Mouse (Mus musculus) lung, postnatal 0 days (tissue): ENCODE data around the gene Itgb2. TPM values are rescaled to one million over a fixed set of nuclear protein-coding genes. Genes with fewer than 3 reads are reported as not detected.

Source experiments
- ATAC-seq: fragments of 200-750 bp; cut with Nextera tagmentation; 2 replicates; pipeline ENCODE4 v1.8.0; 2017; ENCODE audit warnings: moderate library complexity
- DNase-seq: peaks from one replicate; pipeline ENCODE4 v3.0.0-alpha.2; 2016; ENCODE audit warnings: low spot score
- H3K27ac ChIP-seq: fragments of 300-500 bp; sonication (generic); 2 replicates; pipeline ENCODE4 v1.5.1; 2014; ENCODE audit warnings: antibody characterized with exemption, mild to moderate bottlenecking, low read length, mixed read lengths
- H3K27me3 ChIP-seq: fragments of 300-500 bp; sonication (generic); replicated peaks from 2 replicates; pipeline ENCODE4 v1.6.1; 2014; ENCODE audit warnings: low read length, mixed read lengths; ENCODE audit not compliant: insufficient read depth
- H3K36me3 ChIP-seq: fragments of 300-500 bp; sonication (generic); 2 replicates; pipeline ENCODE4 v1.6.1; 2014; ENCODE audit warnings: low read length, mixed read lengths; ENCODE audit not compliant: insufficient read depth
- H3K4me1 ChIP-seq: fragments of 300-500 bp; sonication (generic); 2 replicates; pipeline ENCODE4 v1.6.1; 2014; ENCODE audit warnings: antibody characterized with exemption, low read depth, low read length, mixed read lengths; ENCODE audit not compliant: insufficient read depth
- H3K4me2 ChIP-seq: fragments of 300-500 bp; sonication (generic); replicated peaks from 2 replicates; pipeline ENCODE4 v1.6.1; 2014; ENCODE audit warnings: low read depth, mild to moderate bottlenecking, low read length, moderate library complexity, mixed read lengths
- H3K4me3 ChIP-seq: fragments of 300-500 bp; sonication (generic); 2 replicates; pipeline ENCODE4 v1.5.1; 2014; ENCODE audit warnings: low read depth, low read length
- H3K9ac ChIP-seq: fragments of 300-500 bp; sonication (generic); replicated peaks from 2 replicates; pipeline ENCODE4 v1.6.1; 2014; ENCODE audit warnings: low read depth, mild to moderate bottlenecking
- H3K9me3 ChIP-seq: fragments of 300-500 bp; sonication (generic); 2 replicates; pipeline ENCODE4 v1.6.1; 2016; ENCODE audit warnings: low read length, mixed read lengths
- CTCF ChIP-seq: IDR thresholded peaks from 2 replicates; pipeline ENCODE4 v1.5.1; 2016; ENCODE audit warnings: antibody characterized with exemption, mild to moderate bottlenecking
- EP300 ChIP-seq: IDR thresholded peaks from 2 replicates; pipeline ENCODE4 v1.6.1; 2016; ENCODE audit warnings: antibody characterized with exemption, mild to moderate bottlenecking, control low read depth
- WGBS: fragments of 180-500 bp; shearing (Covaris S2); extraction: QIAGEN DNeasy Blood & Tissue Kit; methylation state at CpG from one replicate; pipeline ENCODE4 v1.1.7; 2014; 5-methylcytosine and 5-hydroxymethylcytosine counted together
- polyA plus RNA-seq: library from polyadenylated mRNA; unstranded; fragments of >200 nt; fragmentation: Nextera tagmentation; extraction: Ambion mirVana; gene quantifications from 2 replicates; pipeline ENCODE4 v1.2.1, GENCODE M21; 2015

Itgb2 gene
- polyA plus RNA-seq, 1 experiment from 2014 or later: 19.1 TPM

DNA sequence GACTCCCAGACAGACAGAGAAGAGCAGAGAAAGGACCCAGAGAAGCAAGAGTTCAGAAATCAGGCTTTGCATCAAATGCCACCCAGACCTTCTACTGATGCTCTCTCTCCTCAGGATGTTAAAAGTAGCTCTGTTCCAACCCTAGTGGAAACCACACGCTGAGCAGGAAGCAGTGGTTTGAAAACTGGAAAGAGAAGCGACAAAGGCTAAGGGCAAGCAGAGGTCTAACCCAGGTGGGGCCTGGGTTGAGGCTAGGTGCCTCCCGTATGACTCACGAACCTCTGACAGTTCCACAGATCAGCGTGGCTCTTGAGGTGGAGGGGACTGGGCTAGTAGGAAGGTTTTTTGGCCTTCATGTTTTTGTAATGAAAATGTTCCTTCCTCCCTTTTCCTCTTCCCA, 9.6 kb upstream of the Itgb2 start:
- H3K36me3 ChIP-seq: no peaks in the 10 kb centered on the region
- DNase-seq: no peak
- WGBS: 77% methylated on average over 5 of the region's 5 CpGs
- no peak overlapping the region for H3K9ac ChIP-seq
- no peak for ATAC-seq
- H3K27ac ChIP-seq: no peak overlapping the region
- no peak overlapping the region for H3K4me2 ChIP-seq
- TF ChIP-seq CTCF (no peak), EP300 (no peak)
- no peaks in the 10 kb centered on the region for H3K27me3 ChIP-seq
- H3K4me3 ChIP-seq: no peak overlapping the region
- no peaks in the 10 kb centered on the region for H3K9me3 ChIP-seq
- no peaks in the 10 kb centered on the region for H3K4me1 ChIP-seq

DNA sequence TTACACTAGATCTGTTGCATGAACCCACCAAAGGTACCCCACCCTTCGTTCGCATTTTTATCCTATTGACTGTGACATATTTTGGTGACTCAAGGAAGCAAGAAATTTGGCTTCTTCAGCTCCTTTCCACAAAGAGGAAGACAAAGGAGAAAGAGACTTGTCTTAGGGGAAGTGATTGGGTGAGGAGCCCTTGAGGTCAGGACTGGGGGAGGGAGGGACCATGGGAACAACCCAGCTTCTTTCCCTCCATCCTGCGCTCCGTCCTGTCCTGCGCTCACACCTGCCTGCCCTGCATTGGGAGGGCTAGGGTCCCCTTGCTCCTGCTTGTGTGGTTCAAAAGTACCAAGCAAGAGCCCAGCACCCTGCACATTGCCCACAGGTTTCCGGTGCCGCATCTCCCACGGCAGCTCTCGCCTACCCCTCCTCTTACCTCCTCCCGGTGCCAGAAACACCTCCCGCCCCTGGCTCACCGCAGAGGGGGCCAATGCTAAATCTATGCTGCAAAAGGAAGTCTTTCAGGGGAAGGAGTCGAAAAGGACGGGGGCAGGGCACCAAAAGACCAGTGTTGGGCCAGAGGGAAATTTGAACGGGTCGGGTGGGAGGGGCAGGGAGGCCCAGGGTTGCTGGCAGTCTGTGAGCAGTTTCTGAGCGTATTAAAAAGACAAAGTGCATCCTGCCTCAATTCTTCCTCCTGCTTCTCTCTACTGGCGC, 7.9 kb upstream of the Itgb2 start:
- Histone ChIP-seq H3K4me1 (no peaks in the 10 kb centered on the region), H3K36me3 (no peaks in the 10 kb centered on the region), H3K4me3 (no peak overlapping the region), H3K4me2 (peak overlapping the region; percentile 33), H3K9ac (no peak overlapping the region), H3K9me3 (no peaks in the 10 kb centered on the region), H3K27me3 (no peaks in the 10 kb centered on the region), H3K27ac (no peak overlapping the region)
- ATAC-seq (peak; percentile 33; the same call in 1 of the 2 replicates), DNase-seq (peak; percentile 21)
- TF ChIP-seq EP300: no peak
- WGBS: 14% methylated on average over 18 of the region's 18 CpGs

DNA sequence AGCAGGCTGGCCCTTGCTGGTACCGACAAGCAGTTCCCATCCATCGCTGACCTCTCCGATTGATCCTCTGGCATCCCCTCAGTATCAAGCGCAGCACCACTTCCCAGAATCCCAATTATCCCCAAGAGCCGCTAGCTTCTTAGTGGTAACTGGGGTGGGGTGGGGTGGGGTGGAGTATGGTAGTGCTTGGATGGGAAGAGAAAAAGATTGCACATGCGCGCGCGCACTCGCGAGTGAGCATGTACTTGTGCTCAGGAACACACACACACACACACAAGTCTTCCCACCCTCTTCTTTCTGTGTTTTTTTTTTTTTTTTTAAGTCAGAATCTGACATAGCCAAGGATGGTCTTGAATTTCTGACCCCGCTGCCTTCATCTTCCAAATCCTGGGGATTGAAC, 7.3 kb upstream of the Itgb2 start:
- no peaks in the 10 kb centered on the region for H3K4me1 ChIP-seq
- 61% methylated on average over 12 of the region's 12 CpGs for WGBS
- H3K27me3 ChIP-seq: no peaks in the 10 kb centered on the region
- no peak overlapping the region for H3K9ac ChIP-seq
- H3K9me3 ChIP-seq: no peaks in the 10 kb centered on the region
- DNase-seq (no peak), ATAC-seq (no peak)
- H3K27ac ChIP-seq: no peak overlapping the region
- no peak for TF ChIP-seq EP300
- TF ChIP-seq CTCF: no peak
- H3K4me2 ChIP-seq: peak overlapping the region; percentile 33
- H3K36me3 ChIP-seq: no peaks in the 10 kb centered on the region
- no peak overlapping the region for H3K4me3 ChIP-seq

DNA sequence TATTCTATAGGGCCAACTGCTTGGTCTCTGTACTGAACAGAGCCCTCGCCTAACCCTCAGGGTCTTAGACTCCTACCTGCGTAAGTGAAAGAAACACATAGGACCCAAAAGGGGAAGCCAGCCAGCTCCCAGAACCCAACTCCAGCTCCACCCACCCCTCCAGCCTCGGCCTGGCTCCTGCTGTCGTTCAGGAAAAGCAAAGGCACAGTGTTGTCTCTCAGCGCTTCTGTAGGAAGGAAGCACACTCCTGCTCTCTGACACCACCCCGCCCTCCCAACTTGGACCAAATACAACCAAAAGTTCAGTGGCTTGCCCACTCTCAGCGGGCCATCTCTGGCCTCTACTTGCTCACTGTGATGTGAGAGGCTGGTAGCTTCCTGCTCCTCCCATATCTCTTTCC, 6.7 kb upstream of the Itgb2 start:
- Histone ChIP-seq H3K27me3 (no peaks in the 10 kb centered on the region), H3K4me1 (no peaks in the 10 kb centered on the region), H3K4me3 (no peak overlapping the region), H3K4me2 (no peak overlapping the region), H3K27ac (no peak overlapping the region), H3K9ac (no peak overlapping the region), H3K36me3 (no peaks in the 10 kb centered on the region), H3K9me3 (no peaks in the 10 kb centered on the region)
- 47% methylated on average over 7 of the region's 7 CpGs for WGBS
- no peak for DNase-seq
- ATAC-seq: peak; percentile 35
- TF ChIP-seq CTCF: no peak

DNA sequence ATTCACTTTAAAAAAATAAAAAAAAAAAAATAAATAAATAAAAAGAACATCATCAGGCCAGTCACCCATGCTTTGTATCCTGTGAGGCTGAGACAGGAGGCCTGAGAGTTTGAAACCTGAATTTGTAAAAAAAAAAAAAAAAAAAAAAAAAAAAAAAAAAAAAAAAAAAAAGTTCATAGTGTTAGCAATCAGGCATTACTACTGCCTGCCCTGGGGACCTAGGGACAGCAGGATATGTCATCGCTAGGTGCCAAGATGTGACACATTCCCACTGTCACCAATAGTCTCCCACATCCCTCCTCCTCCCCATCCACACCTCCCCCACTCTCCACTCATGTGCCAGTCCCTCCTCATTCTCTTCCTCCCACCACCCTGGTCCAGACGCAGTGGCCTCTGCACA, 3.6 kb upstream of the Itgb2 start:
- no peaks in the 10 kb centered on the region for H3K9me3 ChIP-seq
- ATAC-seq: no peak
- H3K36me3 ChIP-seq: no peaks in the 10 kb centered on the region
- H3K27ac ChIP-seq: no peak overlapping the region
- no peaks in the 10 kb centered on the region for H3K4me1 ChIP-seq
- WGBS: 68% methylated on average over 2 of the region's 2 CpGs
- H3K4me2 ChIP-seq: no peak overlapping the region
- TF ChIP-seq CTCF: no peak
- H3K9ac ChIP-seq: no peak overlapping the region
- no peak overlapping the region for H3K4me3 ChIP-seq
- no peak for DNase-seq
- H3K27me3 ChIP-seq: no peaks in the 10 kb centered on the region

DNA sequence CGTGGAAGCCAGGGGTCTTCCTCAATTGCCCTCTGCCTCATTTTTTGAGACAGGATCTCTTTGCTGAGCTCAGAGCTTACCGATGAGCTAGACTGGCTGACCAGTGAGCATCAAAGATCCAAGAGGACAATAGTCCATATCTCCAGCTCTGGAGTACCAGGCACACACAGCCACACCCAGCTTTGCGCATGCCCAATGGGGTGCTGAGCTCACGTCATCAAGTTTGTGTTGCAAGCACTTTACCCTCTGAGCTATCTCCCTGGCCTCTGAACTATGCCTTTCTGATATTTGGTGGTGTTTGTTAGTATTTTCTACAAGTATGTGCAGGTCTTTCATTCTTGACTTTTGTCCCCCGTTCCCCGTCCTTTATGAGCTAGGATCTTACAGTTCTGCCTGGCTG, 1.4 kb upstream of the Itgb2 start:
- H3K27me3 ChIP-seq: no peaks in the 10 kb centered on the region
- 82% methylated on average over 6 of the region's 6 CpGs for WGBS
- ATAC-seq (no peak), DNase-seq (no peak)
- no peaks in the 10 kb centered on the region for H3K9me3 ChIP-seq
- H3K4me2 ChIP-seq: no peak overlapping the region
- H3K4me1 ChIP-seq: no peaks in the 10 kb centered on the region
- H3K9ac ChIP-seq: no peak overlapping the region
- H3K4me3 ChIP-seq: no peak overlapping the region
- TF ChIP-seq EP300 (no peak), CTCF (no peak)
- no peak overlapping the region for H3K27ac ChIP-seq
- no peaks in the 10 kb centered on the region for H3K36me3 ChIP-seq
